Mouse (Mus musculus): Measurements from ENCODE around the gene Cpne2. TPM values are rescaled to one million over a fixed set of nuclear protein-coding genes. Genes with fewer than 3 reads are reported as not detected.

The Cpne2 gene
- polyA plus RNA-seq, 1 experiment from 2014 or later = 5.8 TPM

DNA sequence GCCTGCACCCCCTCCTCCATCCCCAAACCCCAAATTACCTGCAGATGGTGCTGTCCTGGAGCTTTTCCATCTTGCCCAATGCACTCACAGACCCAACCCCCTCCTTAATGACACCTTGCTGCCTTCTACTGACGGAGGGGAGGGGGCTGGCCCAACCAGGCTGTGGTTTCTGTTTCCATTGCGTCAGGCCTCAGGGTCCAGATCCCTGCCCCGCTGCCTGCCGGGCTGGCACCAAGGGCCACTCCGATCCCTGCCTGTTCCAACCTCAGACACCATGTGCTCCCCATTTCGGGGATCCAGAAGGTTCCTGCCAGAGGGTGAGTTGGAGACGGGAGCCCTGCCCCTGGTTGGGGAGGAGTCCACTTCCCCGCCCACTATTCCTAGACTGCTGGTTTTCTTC, 11.2 kb downstream of the Cpne2 start:
- DNase-seq (ENCODE audit: low spot score) = no peak
- H3K4me3 ChIP-seq = no peak overlapping the region
- no peaks in the 10 kb centered on the region for H3K36me3 ChIP-seq
- no peaks in the 10 kb centered on the region for H3K9me3 ChIP-seq (replicated peaks)
- no peaks in the 10 kb centered on the region for H3K27me3 ChIP-seq (ENCODE audit: low read depth, poor library complexity, severe bottlenecking)
- WGBS = 51% methylated on average over 8 of the region's 8 CpGs
- no peak overlapping the region for H3K27ac ChIP-seq
- H3K4me1 ChIP-seq = peaks cover 9% of the 10 kb centered on the region

DNA sequence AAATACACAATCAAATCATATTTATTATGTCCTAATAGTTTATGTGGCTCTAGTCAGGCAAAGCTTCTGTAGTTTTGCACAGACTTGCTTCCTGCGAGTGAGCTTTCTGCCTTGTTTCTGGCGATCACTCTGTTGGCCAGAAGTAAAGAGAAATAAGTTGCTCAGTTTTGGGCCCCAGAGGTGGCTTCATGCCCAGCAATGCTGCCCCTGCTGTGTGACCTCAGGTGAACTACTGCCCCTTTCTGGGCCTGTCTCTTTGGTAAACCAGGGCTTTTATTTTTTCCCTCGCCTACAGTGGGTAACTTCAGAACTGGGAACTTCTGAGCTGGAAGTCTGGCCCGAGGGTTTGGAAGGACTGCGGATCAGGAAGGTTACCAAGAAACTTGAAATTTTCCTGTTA, 16.3 kb downstream of the Cpne2 start:
- no peak for DNase-seq (ENCODE audit: low spot score)
- Histone ChIP-seq H3K27ac (no peak overlapping the region), H3K4me3 (no peak overlapping the region), H3K27me3 (ENCODE audit: low read depth, poor library complexity, severe bottlenecking) (no peaks in the 10 kb centered on the region), H3K9me3 (replicated peaks) (no peaks in the 10 kb centered on the region), H3K36me3 (no peaks in the 10 kb centered on the region), H3K4me1 (peaks cover 19% of the 10 kb centered on the region)
- 84% methylated on average over 5 of the region's 5 CpGs for WGBS

DNA sequence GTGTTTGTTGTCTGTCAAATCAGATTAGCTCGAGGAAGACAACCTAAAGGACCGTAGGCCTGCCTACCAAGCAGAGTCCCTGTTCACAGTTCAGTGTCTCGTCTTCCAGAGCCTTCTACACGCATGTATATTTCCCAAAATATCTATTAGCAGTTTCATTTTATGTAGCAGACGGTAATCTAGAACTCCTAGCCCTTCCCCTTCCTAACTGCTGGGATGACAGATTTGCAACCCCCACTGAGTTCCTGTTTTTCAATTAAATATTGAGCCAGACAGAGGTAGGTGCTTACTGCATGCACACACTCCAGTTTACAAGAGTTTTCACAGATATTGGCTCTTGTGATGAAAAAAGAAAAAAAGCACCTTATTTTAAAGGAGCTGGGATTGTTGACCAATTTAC, 16.7 kb downstream of the Cpne2 start:
- no peak overlapping the region for H3K4me3 ChIP-seq
- DNase-seq (ENCODE audit: low spot score) = no peak
- peaks cover 15% of the 10 kb centered on the region for H3K4me1 ChIP-seq
- H3K9me3 ChIP-seq (replicated peaks) = no peaks in the 10 kb centered on the region
- no peak overlapping the region for H3K27ac ChIP-seq
- H3K36me3 ChIP-seq = no peaks in the 10 kb centered on the region
- 81% methylated on average over 5 of the region's 5 CpGs for WGBS
- no peaks in the 10 kb centered on the region for H3K27me3 ChIP-seq (ENCODE audit: low read depth, poor library complexity, severe bottlenecking)

DNA sequence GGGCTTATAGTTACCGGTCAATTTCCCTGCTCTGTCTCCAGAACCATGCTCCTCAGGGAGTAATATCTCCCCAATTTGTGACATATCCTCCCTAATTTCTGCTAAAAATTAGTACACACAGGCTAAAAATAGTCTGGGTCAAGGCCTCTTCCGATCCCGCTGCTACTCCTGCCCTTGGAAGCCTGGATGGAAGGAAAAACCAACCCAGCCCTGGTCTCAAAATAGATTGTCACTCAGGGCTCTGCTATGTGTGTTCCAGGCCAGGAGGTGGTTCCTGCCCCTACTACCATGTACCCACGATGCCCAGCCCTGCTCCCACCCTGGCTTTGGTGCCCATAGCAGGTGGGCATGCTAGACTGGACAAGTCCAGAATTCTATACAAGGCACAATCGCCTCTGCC, 17.2 kb downstream of the Cpne2 start:
- 88% methylated on average over 5 of the region's 5 CpGs for WGBS
- Histone ChIP-seq H3K4me3 (no peak overlapping the region), H3K36me3 (no peaks in the 10 kb centered on the region), H3K4me1 (peaks cover 14% of the 10 kb centered on the region), H3K9me3 (replicated peaks) (no peaks in the 10 kb centered on the region), H3K27ac (no peak overlapping the region), H3K27me3 (ENCODE audit: low read depth, poor library complexity, severe bottlenecking) (no peaks in the 10 kb centered on the region)
- no peak for DNase-seq (ENCODE audit: low spot score)

DNA sequence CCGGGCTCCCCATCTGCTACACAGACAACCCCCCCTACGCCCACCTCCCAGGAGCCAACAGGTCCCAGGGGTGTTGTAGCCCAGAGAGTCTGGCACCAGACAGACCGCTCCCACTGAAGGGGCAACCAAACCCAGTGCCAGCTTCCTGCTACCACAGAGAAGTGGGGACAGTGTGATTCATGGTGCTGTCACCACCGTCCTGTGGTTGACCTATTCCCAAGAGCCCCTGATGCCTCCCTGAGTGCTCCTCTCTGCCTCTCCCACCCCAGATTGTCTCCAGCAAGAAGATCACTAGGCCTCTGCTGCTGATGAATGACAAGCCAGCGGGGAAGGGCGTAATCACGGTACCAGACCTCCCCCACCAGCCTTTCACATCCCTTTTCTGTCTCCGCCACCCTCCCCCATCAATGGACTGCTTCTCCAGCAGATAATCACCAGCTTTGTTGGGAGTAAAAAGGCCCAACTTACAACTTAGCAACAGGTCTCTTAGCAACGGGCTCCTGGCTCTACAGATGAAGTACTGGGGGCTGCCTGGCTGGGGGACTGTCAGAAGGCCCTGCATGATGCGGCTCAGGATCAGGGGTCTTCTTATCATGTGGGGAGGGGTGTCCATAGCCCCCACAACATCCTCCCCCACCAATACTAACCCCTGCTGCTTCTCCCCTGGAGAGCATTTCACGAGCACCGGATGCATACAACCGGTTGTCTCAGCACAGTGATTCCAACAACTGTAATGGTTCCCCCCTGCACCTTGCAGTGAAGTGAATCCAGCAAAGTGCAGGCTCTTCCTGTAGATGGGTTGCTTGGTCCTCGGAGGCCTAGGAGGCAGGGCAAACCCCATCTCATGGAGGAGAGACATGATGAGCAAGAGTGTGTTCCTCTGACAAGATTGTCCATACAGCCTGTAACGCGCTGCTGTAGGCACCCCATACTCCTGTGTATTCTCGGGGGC, 19.0 kb downstream of the Cpne2 start:
- Histone ChIP-seq H3K9me3 (replicated peaks) (no peaks in the 10 kb centered on the region), H3K36me3 (no peaks in the 10 kb centered on the region), H3K27ac (no peak overlapping the region), H3K4me3 (no peak overlapping the region), H3K4me1 (peaks cover 14% of the 10 kb centered on the region), H3K27me3 (ENCODE audit: low read depth, poor library complexity, severe bottlenecking) (no peaks in the 10 kb centered on the region)
- WGBS = 60% methylated on average over 17 of the region's 17 CpGs
- DNase-seq (ENCODE audit: low spot score) = no peak

DNA sequence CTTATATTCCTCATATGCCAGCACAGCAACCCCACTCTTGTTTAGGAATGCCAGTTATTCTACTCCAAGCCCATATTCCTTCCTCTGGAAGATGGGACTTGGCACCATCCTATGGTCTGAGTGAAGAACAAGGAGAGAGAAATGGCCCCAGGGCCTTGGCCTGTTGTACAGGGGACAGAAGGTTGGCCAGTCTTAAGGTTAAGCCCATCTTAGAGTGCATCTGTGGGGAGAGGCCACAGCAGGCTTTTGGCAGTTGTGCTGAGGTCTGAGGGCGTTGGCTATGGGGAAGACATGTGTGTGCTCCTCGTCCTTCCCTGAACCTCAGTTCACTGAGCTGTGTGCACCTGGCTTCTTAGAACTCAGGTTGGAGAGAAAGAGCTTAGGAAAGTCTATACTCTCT, 19.9 kb downstream of the Cpne2 start:
- no peak for DNase-seq (ENCODE audit: low spot score)
- Histone ChIP-seq H3K27ac (no peak overlapping the region), H3K9me3 (replicated peaks) (no peaks in the 10 kb centered on the region), H3K36me3 (no peaks in the 10 kb centered on the region), H3K4me3 (no peak overlapping the region), H3K27me3 (ENCODE audit: low read depth, poor library complexity, severe bottlenecking) (no peaks in the 10 kb centered on the region), H3K4me1 (peaks cover 14% of the 10 kb centered on the region)
- WGBS = 73% methylated on average over 2 of the region's 2 CpGs

DNA sequence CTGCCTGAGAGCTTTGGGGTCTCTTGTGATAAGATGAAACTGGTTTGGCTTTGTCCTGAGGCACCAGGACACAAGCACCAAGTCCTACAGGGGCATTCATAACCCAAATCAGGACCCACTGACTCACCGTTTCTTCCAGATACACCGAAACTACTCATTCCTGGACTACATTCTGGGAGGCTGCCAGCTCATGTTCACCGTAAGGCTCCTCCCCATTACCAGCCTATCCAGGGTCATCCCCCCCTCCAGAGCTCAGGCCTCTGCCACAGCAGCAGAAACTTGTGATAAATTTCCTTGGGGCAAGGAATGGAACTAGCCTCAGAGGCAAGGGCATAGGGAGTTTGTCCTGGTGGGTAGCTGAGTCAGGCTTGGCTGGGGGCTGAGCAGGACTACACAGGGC, 24.5 kb downstream of the Cpne2 start:
- H3K27me3 ChIP-seq (ENCODE audit: low read depth, poor library complexity, severe bottlenecking) = no peaks in the 10 kb centered on the region
- no peak overlapping the region for H3K27ac ChIP-seq
- H3K4me3 ChIP-seq = no peak overlapping the region
- no peaks in the 10 kb centered on the region for H3K4me1 ChIP-seq
- H3K9me3 ChIP-seq (replicated peaks) = no peaks in the 10 kb centered on the region
- 84% methylated on average over 3 of the region's 3 CpGs for WGBS
- DNase-seq (ENCODE audit: low spot score) = no peak
- no peaks in the 10 kb centered on the region for H3K36me3 ChIP-seq

DNA sequence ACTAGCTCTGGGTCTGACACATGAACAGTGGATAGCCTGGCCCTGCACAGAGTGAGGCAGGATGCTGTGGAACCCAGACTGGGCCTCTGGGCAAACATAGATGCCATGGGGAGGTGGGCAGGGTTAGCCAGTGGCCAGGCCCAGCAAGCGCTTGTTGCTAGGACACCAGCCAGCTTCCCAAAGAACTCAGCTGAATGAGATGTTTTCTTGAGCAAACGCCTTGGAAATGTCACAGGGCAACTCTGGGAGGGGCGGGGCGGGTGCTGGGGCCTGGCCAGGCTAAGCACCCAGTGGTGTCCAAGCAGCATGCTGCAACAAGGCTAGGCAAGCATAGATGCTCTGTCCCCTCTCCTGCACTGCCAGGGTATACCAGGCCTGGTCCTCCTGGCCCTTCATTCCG, 28.5 kb downstream of the Cpne2 start:
- Histone ChIP-seq H3K27me3 (ENCODE audit: low read depth, poor library complexity, severe bottlenecking) (no peaks in the 10 kb centered on the region), H3K36me3 (no peaks in the 10 kb centered on the region), H3K4me1 (peaks cover 7% of the 10 kb centered on the region; the same call in 1 of the 2 replicates), H3K4me3 (no peak overlapping the region), H3K27ac (no peak overlapping the region), H3K9me3 (replicated peaks) (no peaks in the 10 kb centered on the region)
- WGBS = 69% methylated on average over 5 of the region's 5 CpGs
- no peak for DNase-seq (ENCODE audit: low spot score)

DNA sequence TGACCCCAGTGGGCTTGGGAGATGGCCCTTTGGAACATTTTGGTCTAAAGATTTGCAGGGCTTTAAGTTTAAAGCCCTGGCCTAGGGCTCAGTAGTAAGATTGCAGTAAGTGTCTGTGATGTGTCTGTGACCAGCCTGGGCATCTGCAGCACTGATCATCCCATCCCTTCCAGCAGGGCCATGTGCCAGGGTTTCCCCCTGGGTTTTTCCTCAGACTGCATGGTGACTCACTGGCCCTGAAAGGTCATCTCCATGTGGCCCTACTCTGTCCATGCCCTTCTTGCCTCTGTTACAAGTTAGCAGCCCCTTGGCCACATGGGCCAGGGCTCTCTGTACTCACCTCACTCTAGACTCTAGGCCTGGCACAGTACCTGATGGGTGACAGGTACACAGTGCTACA, 31.6 kb downstream of the Cpne2 start:
- DNase-seq (ENCODE audit: low spot score) = no peak
- no peak overlapping the region for H3K4me3 ChIP-seq
- H3K36me3 ChIP-seq = no peaks in the 10 kb centered on the region
- no peak overlapping the region for H3K27ac ChIP-seq
- no peaks in the 10 kb centered on the region for H3K9me3 ChIP-seq (replicated peaks)
- H3K4me1 ChIP-seq = peaks cover 17% of the 10 kb centered on the region
- no peaks in the 10 kb centered on the region for H3K27me3 ChIP-seq (ENCODE audit: low read depth, poor library complexity, severe bottlenecking)

DNA sequence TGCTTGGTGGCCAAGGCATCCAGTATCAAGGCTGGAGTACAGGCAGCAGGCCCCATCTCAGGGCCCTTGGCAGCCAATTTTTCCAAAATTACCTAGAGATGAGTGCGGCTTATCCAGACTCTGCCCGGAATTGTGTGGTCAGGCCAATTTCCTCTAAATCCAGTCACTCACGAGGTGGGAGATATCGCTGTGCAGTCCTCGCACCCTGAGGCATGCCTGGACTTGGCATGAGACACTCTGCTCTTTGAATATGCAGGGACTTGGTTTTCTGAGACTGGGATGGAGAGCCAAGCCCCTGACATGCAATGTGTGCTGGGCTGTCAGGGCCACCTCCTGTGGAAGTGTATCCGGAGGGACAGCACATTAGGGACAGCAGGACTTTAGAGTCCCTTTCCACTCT, 33.2 kb downstream of the Cpne2 start:
- H3K27me3 ChIP-seq (ENCODE audit: low read depth, poor library complexity, severe bottlenecking) = no peaks in the 10 kb centered on the region
- H3K4me3 ChIP-seq = no peak overlapping the region
- no peak for DNase-seq (ENCODE audit: low spot score)
- 78% methylated on average over 6 of the region's 6 CpGs for WGBS
- no peaks in the 10 kb centered on the region for H3K36me3 ChIP-seq
- H3K27ac ChIP-seq = no peak overlapping the region
- H3K4me1 ChIP-seq = peaks cover 17% of the 10 kb centered on the region
- H3K9me3 ChIP-seq (replicated peaks) = no peaks in the 10 kb centered on the region

DNA sequence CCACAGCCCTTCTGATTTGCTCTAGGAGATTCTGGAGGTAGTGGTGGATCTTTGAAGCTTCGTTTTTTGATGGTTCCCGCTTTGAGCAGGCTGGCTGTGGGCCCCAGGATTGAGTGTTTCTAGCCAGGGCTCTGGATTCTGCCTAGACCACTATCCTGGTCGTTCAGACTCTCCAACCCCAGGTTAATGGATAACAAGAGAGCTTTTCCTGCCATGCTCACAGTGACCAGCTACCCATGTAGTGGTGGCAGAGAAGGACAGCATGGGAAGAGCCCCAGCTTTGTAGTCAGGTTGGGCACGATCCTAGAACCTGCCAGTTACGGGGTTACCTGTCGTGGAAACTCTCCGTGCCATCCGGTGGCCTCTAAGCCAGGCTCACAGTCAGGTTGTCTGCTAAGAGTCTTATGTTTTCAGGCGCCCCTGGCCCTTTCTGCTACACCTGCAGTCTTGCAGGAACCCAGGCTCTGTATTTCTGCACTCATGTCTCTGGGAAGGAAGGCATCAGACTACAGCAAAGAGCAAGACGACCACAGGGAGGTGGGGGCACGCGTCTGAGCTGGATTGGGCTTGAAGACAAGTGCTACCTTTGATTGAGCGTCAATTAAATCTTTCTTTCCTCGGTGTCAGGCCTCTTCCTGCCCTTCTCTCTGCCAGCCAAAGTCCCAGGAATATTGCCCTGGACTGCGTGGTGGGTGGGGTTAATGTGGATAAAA, 33.8 kb downstream of the Cpne2 start:
- no peak overlapping the region for H3K27ac ChIP-seq
- H3K27me3 ChIP-seq (ENCODE audit: low read depth, poor library complexity, severe bottlenecking) = no peaks in the 10 kb centered on the region
- H3K4me1 ChIP-seq = peaks cover 17% of the 10 kb centered on the region
- no peak overlapping the region for H3K4me3 ChIP-seq
- 63% methylated on average over 15 of the region's 15 CpGs for WGBS
- H3K9me3 ChIP-seq (replicated peaks) = no peaks in the 10 kb centered on the region
- H3K36me3 ChIP-seq = peaks cover under 1% of the 10 kb centered on the region; the same call in 1 of the 2 replicates
- no peak for DNase-seq (ENCODE audit: low spot score)

DNA sequence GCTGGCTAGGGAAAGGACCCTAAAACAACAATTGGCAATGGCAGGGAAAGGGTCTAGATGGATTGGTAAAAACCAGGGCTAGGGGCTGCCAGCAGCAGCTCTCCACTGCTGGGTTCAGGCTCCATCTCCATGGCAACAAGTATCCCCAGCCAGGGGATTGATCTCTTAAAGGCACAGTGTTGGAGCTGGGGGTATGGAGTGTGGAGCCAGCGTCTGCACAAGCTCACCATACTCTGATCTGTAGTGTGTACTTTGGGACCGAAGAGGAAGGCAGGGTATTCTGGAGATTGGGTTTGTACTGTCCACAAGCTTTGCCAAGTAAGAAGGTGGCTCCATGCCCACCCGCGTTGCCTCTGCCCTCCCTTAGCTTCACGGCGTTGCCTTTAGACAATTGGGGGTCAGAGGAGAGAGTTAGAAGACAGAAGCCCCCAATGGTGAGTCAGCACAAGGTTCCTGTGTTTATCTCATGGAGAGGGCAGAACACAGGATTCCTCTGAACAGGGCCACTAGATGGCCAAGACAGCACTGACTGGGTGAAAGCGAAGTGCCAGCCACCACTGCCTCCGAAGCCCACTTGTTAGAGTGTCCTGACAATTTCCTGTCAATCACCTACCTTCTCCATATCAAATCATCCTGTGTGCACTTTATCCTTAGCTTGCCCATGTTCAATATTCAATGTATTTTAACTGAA, 34.5 kb downstream of the Cpne2 start:
- DNase-seq (ENCODE audit: low spot score) = no peak
- Histone ChIP-seq H3K36me3 (peaks cover 6% of the 10 kb centered on the region; the same call in 1 of the 2 replicates), H3K4me1 (peaks cover 17% of the 10 kb centered on the region), H3K27ac (no peak overlapping the region), H3K4me3 (no peak overlapping the region), H3K27me3 (ENCODE audit: low read depth, poor library complexity, severe bottlenecking) (no peaks in the 10 kb centered on the region), H3K9me3 (replicated peaks) (no peaks in the 10 kb centered on the region)
- WGBS = 77% methylated on average over 8 of the region's 8 CpGs

DNA sequence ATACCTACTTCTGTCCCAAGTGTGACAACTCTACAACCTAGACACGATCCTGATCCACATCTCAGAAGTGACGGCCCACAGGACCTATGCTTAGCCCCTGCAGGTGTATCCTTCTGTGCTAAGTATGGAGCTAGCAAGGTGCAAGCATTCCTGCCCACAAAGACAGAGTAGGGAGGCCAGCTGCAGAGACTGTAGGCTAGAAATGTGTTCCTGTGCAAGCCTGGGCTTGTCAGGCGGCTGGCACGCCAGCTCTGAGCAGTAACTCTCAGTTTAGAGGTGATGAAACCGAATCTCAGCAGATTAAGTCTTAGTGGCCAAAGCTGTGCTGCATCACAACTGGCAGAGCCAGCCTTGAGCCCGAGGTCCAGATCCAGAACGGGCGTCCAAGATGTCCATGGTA, 35.3 kb downstream of the Cpne2 start:
- no peaks in the 10 kb centered on the region for H3K27me3 ChIP-seq (ENCODE audit: low read depth, poor library complexity, severe bottlenecking)
- peaks cover 11% of the 10 kb centered on the region for H3K36me3 ChIP-seq
- no peak overlapping the region for H3K27ac ChIP-seq
- H3K9me3 ChIP-seq (replicated peaks) = no peaks in the 10 kb centered on the region
- WGBS = 84% methylated on average over 8 of the region's 8 CpGs
- H3K4me1 ChIP-seq = peaks cover 17% of the 10 kb centered on the region
- no peak overlapping the region for H3K4me3 ChIP-seq
- no peak for DNase-seq (ENCODE audit: low spot score)

All from limb, embryonic 10.5 days (tissue).